Mouse (Mus musculus): ENCODE measurements around the gene Fam19a5.

DNA sequence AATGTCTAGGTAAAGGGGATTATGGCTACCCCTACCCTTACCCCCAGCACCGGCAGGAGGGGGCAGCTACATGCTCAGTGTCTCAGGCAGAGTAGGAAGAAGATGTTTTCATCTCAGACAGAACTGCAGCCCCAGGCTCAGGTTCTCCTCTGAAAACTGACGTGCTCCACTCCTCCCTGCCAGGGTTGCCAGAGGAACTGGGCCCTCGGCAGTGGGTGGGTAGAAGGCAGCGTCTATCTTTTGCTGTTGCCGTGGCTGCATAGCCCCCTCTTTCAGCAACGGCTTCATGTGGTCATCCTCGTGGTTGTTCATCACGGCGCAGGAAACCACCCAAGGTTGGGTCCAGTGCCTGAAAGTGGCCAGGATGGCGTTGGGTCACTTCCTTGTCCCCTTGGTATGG, 62.6 kb downstream of the Fam19a5 start:
- TF ChIP-seq GATA1 (IDR thresholded peaks at IDR 0.05; ENCODE audit: low read length), result no peak
- no peak for TF ChIP-seq TAL1 (IDR thresholded peaks at IDR 0.05; ENCODE audit: low read length)

All from erythroblast, embryonic 14.5 days (primary cell).